In the genomic region with DNA sequence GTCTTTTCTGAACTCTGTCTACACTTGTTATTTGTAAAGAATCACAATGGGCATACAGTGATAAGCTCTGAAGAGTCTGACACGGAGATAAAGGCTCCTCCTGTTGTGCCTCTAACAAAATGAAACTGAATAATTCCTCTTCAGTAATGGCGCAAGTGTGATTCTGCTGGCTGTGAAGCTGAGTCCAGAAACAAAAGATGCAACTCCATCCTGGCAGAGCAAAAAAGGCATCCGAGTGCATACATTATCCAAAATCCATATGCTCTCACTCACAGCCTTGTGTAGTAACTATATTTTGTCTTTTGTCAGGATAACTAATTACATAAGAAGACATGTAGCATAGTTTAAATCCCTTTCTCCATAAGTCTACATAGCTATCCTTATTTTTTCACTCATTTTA, we compare ENCODE assay signal across 13 mouse cellular contexts.
"Had no signal": no experiment of that assay in that cellular context is flagged by ENCODE, and none has a peak within 500 bp of the region (broad histone marks: within the 10 kb centered on the region; RNA-seq: fewer than 3 reads in every experiment).

No protein-coding gene starts in this region.

- DNase-seq: kidney, adult 18-20 months; kidney, adult 9 months; kidney, postnatal 14 days; kidney, postnatal 4 days; liver, embryonic 13.5 days; lung, adult 2 months; lung, postnatal 14 days; lung, postnatal 4 days; retina, postnatal 1 day; right cerebral cortex, postnatal 4 days; thymus, adult 18-20 months; thymus, postnatal 36 days had no signal

- ATAC-seq: midbrain, embryonic 15.5 days had no signal
